Mouse (Mus musculus): ENCODE data around the gene Arfip2. TPM values are rescaled to one million over a fixed set of nuclear protein-coding genes. Genes with fewer than 3 reads are reported as not detected.

Gene Arfip2
- total and polyA plus RNA-seq, 3 experiments, result 13.6 to 30.4 (median 13.6) TPM

GRCm38 (mm10) chr7:105621053-105621452 lies 19.2 kb downstream of the Arfip2 start:
- no peak for DNase-seq
- Histone ChIP-seq H3K4me1 (ENCODE audit: control insufficient read depth, insufficient read depth, low read length) (peaks cover 3% of the 10 kb centered on the region), H3K4me3 (no peak overlapping the region), H3K9ac (ENCODE audit: low read depth, low read length) (no peak overlapping the region), H3K27ac (no peak overlapping the region), H3K79me2 (replicated peaks; ENCODE audit: control insufficient read depth, insufficient read depth, low read length) (no peaks in the 10 kb centered on the region), H3K36me3 (ENCODE audit: control insufficient read depth, insufficient read depth, low read length) (peaks cover 4% of the 10 kb centered on the region), H3K27me3 (ENCODE audit: control insufficient read depth, insufficient read depth, low read length) (no peaks in the 10 kb centered on the region)
- TF ChIP-seq POLR2A (IDR thresholded peaks at IDR 0.05; ENCODE audit: insufficient read depth, low read depth, low read length) (no peak), CTCF (IDR thresholded peaks at IDR 0.05) (no peak), EP300 (IDR thresholded peaks at IDR 0.05; ENCODE audit: insufficient read depth, low read depth, low read length) (no peak)
- intact Hi-C loops (cut with DNase I), result no loop called here
- 76% methylated on average over 4 of the region's 4 CpGs for WGBS

DNA sequence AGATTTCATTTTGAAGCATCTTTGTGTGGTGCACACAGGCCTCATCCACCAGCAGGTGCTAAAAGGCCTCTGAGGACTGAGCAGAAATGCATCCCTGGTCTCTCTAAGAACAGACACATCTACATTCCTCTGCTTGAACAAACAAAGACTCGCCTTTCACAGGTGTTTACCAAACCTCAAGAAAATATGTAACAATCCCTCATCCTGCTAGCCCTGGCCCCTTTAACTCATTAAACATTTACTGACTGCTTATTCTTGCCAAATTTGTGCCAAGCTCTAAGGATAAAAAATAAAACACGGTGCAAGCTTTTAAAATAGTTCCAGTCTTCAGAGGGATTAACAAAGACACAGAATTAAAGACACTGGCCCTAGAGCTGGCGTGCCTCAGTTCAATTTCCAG lies 20.5 kb downstream of the Arfip2 start:
- Histone ChIP-seq H3K27ac (no peak overlapping the region), H3K36me3 (ENCODE audit: control insufficient read depth, insufficient read depth, low read length) (peaks cover 5% of the 10 kb centered on the region), H3K4me3 (no peak overlapping the region), H3K4me1 (ENCODE audit: control insufficient read depth, insufficient read depth, low read length) (peaks cover 3% of the 10 kb centered on the region), H3K79me2 (replicated peaks; ENCODE audit: control insufficient read depth, insufficient read depth, low read length) (no peaks in the 10 kb centered on the region), H3K9ac (ENCODE audit: low read depth, low read length) (no peak overlapping the region), H3K27me3 (ENCODE audit: control insufficient read depth, insufficient read depth, low read length) (no peaks in the 10 kb centered on the region)
- no peak for DNase-seq
- intact Hi-C loops (cut with DNase I), result no loop called here
- WGBS, result 91% methylated on average over 3 of the region's 3 CpGs
- TF ChIP-seq POLR2A (IDR thresholded peaks at IDR 0.05; ENCODE audit: insufficient read depth, low read depth, low read length) (no peak), EP300 (IDR thresholded peaks at IDR 0.05; ENCODE audit: insufficient read depth, low read depth, low read length) (no peak), CTCF (IDR thresholded peaks at IDR 0.05) (no peak)

- no peak for DNase-seq
- no peak for TF ChIP-seq CTCF (IDR thresholded peaks at IDR 0.05)
- H3K27me3 ChIP-seq (ENCODE audit: control insufficient read depth, insufficient read depth, low read length), result no peaks in the 10 kb centered on the region
- WGBS, result 96% methylated on average over 22 of the region's 22 CpGs
- peaks cover 3% of the 10 kb centered on the region for H3K4me1 ChIP-seq (ENCODE audit: control insufficient read depth, insufficient read depth, low read length)
- H3K36me3 ChIP-seq (ENCODE audit: control insufficient read depth, insufficient read depth, low read length), result peaks cover 5% of the 10 kb centered on the region
- no peak overlapping the region for H3K4me3 ChIP-seq
- H3K79me2 ChIP-seq (replicated peaks; ENCODE audit: control insufficient read depth, insufficient read depth, low read length), result no peaks in the 10 kb centered on the region
- no peak overlapping the region for H3K27ac ChIP-seq
- no peak overlapping the region for H3K9ac ChIP-seq (ENCODE audit: low read depth, low read length)
- intact Hi-C loops (cut with DNase I), result no loop called here
Observed at GRCm38 (mm10) chr7:105617810-105618209, 22.4 kb downstream of the Arfip2 start.

DNA sequence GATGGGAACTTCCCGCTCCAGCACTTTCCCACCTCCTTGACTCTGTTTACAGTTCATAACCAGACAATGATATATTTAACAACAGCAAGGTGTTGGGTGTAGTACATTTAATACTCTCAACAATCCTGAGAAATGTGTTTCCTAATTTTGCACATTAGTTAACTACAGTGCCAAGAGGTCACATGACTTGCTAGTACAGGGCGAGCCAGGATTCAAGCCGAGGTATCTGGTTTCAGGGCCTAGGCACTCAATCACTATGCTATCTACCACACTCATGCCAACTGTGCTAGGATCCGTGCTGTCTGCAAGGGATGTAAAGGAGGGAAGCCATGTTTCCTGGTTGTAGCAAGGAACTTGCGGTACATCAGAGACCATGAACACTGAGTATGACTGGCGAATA lies 23.7 kb downstream of the Arfip2 start:
- Histone ChIP-seq H3K9ac (ENCODE audit: low read depth, low read length) (no peak overlapping the region), H3K27me3 (ENCODE audit: control insufficient read depth, insufficient read depth, low read length) (no peaks in the 10 kb centered on the region), H3K79me2 (replicated peaks; ENCODE audit: control insufficient read depth, insufficient read depth, low read length) (no peaks in the 10 kb centered on the region), H3K4me1 (ENCODE audit: control insufficient read depth, insufficient read depth, low read length) (peaks cover 3% of the 10 kb centered on the region), H3K4me3 (no peak overlapping the region), H3K36me3 (ENCODE audit: control insufficient read depth, insufficient read depth, low read length) (peaks cover 5% of the 10 kb centered on the region), H3K27ac (no peak overlapping the region)
- TF ChIP-seq POLR2A (IDR thresholded peaks at IDR 0.05; ENCODE audit: insufficient read depth, low read depth, low read length), result no peak
- no peak for TF ChIP-seq CTCF (IDR thresholded peaks at IDR 0.05)
- DNase-seq, result no peak
- intact Hi-C loops (cut with DNase I), result no loop called here
- 54% methylated on average over 6 of the region's 6 CpGs for WGBS

DNA sequence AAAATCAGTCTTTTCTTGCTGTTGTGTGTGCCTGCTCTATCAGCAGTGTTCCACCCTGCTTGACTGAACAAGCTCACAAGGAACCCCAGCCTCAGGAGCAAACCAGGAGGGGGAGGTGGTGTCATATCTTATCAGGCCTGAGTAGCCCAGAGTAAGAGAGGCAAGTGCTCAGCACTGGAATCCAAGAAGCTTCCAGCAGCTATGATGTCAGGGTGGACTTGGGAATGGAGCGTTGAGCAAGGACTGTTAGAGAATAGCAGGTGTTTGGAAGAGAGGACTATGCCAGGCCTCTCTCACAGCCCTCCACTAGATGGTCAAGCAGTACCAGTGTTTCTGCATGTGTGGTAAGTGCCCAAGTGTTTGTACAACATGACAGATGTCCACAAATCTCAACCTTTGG lies 24.5 kb downstream of the Arfip2 start:
- WGBS, result 31% methylated on average over 1 of the region's 1 CpGs
- H3K27ac ChIP-seq, result no peak overlapping the region

GRCm38 (mm10) chr7:105614400-105614799 lies 25.8 kb downstream of the Arfip2 start:
- Histone ChIP-seq H3K79me2 (replicated peaks; ENCODE audit: control insufficient read depth, insufficient read depth, low read length) (no peaks in the 10 kb centered on the region), H3K4me3 (no peak overlapping the region), H3K27ac (no peak overlapping the region), H3K36me3 (ENCODE audit: control insufficient read depth, insufficient read depth, low read length) (peaks cover 5% of the 10 kb centered on the region), H3K9ac (ENCODE audit: low read depth, low read length) (no peak overlapping the region), H3K4me1 (ENCODE audit: control insufficient read depth, insufficient read depth, low read length) (peaks cover 3% of the 10 kb centered on the region), H3K27me3 (ENCODE audit: control insufficient read depth, insufficient read depth, low read length) (no peaks in the 10 kb centered on the region)
- no peak for DNase-seq
- TF ChIP-seq CTCF (IDR thresholded peaks at IDR 0.05) (no peak), POLR2A (IDR thresholded peaks at IDR 0.05; ENCODE audit: insufficient read depth, low read depth, low read length) (no peak), EP300 (IDR thresholded peaks at IDR 0.05; ENCODE audit: insufficient read depth, low read depth, low read length) (no peak)
- intact Hi-C loops (cut with DNase I), result no loop called here
- WGBS, result 91% methylated on average over 1 of the region's 1 CpGs

More for the DNA sequence above, 24.5 kb downstream of the Arfip2 start:
- TF ChIP-seq CTCF (IDR thresholded peaks at IDR 0.05) (no peak), EP300 (IDR thresholded peaks at IDR 0.05; ENCODE audit: insufficient read depth, low read depth, low read length) (no peak), POLR2A (IDR thresholded peaks at IDR 0.05; ENCODE audit: insufficient read depth, low read depth, low read length) (no peak)
- no peaks in the 10 kb centered on the region for H3K27me3 ChIP-seq (ENCODE audit: control insufficient read depth, insufficient read depth, low read length)
- intact Hi-C loops (cut with DNase I), result no loop called here
- no peaks in the 10 kb centered on the region for H3K79me2 ChIP-seq (replicated peaks; ENCODE audit: control insufficient read depth, insufficient read depth, low read length)
- H3K9ac ChIP-seq (ENCODE audit: low read depth, low read length), result no peak overlapping the region
- H3K4me3 ChIP-seq, result no peak overlapping the region
- H3K36me3 ChIP-seq (ENCODE audit: control insufficient read depth, insufficient read depth, low read length), result peaks cover 5% of the 10 kb centered on the region
- no peak for DNase-seq
- H3K4me1 ChIP-seq (ENCODE audit: control insufficient read depth, insufficient read depth, low read length), result peaks cover 3% of the 10 kb centered on the region

All from heart, adult 2 months (tissue).